Mouse (Mus musculus) bone marrow, adult 2 months (tissue): ENCODE measurements around the gene Pml. TPM values are rescaled to one million over a fixed set of nuclear protein-coding genes. Genes with fewer than 3 reads are reported as not detected.

Experiments used
- H3K27ac ChIP-seq: fragments of 200-500 bp; 2 replicates; pipeline ENCODE4 v1.5.1; 2012; ENCODE audit warnings: low read depth, mild to moderate bottlenecking, control low read depth, inconsistent platforms, low read length; ENCODE audit not compliant: control insufficient read depth, poor library complexity, insufficient read depth
- H3K4me1 ChIP-seq: fragments of 200-500 bp; 2 replicates; pipeline ENCODE4 v1.6.1; 2011; ENCODE audit warnings: low read length; ENCODE audit not compliant: control insufficient read depth, insufficient read depth
- H3K4me3 ChIP-seq: fragments of 200-500 bp; replicated peaks from 2 replicates; pipeline ENCODE3; 2011; ENCODE audit warnings: mild to moderate bottlenecking, low read depth, low read length, control low read depth; ENCODE audit not compliant: control insufficient read depth
- CTCF ChIP-seq: fragments of 200-500 bp; IDR thresholded peaks from 2 replicates; pipeline ENCODE4 v1.5.1; 2011; ENCODE audit warnings: low read length, control low read depth; ENCODE audit not compliant: control insufficient read depth, insufficient read depth
- POLR2A ChIP-seq: fragments of 200-500 bp; IDR thresholded peaks from 2 replicates; pipeline ENCODE4 v1.6.1; 2011; ENCODE audit warnings: low read depth, mild to moderate bottlenecking, control low read depth, low read length, borderline replicate concordance; ENCODE audit not compliant: control insufficient read depth
- WGBS: fragments of 180-500 bp; shearing (Covaris S2); methylation state at CpG from one replicate; pipeline ENCODE4 v1.1.7; 2018; 5-methylcytosine and 5-hydroxymethylcytosine counted together
- polyA plus RNA-seq: library from polyadenylated mRNA; stranded (reverse); fragments of >200 nt; gene quantifications from 2 replicates; pipeline ENCODE4 v1.2.4, GENCODE M21; 2011; ENCODE audit warnings: low replicate concordance; ENCODE audit not compliant: missing spikeins, insufficient read depth, insufficient read length

Pml gene
- polyA plus RNA-seq, 1 experiment, result 92.4 TPM

DNA sequence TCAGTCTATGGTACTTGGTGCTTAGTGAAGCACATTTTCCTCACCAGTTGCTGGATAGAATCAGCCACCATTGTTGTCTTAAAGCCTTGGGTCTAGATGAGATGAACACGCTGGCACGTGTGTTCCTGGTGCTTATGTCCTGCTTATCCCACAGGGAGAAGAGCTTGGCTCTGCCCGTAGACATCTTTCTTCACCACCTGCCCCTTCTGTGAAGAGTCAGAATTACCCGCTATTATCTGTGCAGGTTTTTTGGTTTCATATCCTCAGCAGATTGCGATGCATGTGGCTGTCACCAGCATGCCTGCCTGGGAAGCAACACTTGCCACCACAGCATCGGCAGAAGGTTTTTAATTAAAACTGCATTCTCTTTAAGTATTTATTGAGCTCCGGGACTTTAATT, 43.6 kb downstream of the Pml start:
- WGBS, result 86% methylated on average over 7 of the region's 7 CpGs

DNA sequence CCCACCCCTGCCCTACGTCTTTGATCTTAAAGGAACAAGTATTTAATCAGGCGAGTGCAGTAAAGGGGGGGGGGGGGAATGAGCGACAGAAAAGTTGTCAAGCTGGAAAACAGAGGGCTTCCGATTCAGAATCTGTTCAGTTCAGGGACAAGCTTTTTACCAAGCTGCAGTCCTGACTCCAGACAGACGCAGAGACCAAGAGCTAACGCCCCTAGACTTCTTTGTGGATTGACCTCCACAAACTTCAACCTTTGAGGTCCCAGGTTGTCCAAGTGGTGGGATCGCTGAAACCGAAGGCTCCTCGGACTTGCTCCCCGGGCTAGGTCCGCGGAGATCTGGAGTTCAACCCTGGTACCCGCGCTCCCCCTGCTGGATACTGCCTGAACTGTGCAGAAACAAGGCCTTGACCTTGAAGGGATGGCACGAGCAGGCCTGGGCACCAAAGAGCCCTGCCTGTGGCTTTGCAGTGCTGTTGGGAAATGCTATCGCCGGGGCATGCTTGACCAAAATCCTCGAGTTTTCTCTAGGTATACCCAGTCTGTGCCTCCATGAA, 45.1 kb downstream of the Pml start:
- 1% methylated on average over 18 of the region's 18 CpGs for whole genome bisulfite sequencing
- no peaks in the 10 kb centered on the region for H3K4me1 ChIP-seq
- TF ChIP-seq CTCF (peak; percentile 96), POLR2A (no peak)
- H3K4me3 ChIP-seq, result peak overlapping the region; percentile 65
- no peak overlapping the region for H3K27ac ChIP-seq

More for the DNA sequence above, 43.6 kb downstream of the Pml start:
- TF ChIP-seq CTCF (no peak), POLR2A (no peak)
- H3K4me3 ChIP-seq, result no peak overlapping the region
- no peaks in the 10 kb centered on the region; the same call in 1 of the 2 replicates for H3K4me1 ChIP-seq
- no peak overlapping the region for H3K27ac ChIP-seq

DNA sequence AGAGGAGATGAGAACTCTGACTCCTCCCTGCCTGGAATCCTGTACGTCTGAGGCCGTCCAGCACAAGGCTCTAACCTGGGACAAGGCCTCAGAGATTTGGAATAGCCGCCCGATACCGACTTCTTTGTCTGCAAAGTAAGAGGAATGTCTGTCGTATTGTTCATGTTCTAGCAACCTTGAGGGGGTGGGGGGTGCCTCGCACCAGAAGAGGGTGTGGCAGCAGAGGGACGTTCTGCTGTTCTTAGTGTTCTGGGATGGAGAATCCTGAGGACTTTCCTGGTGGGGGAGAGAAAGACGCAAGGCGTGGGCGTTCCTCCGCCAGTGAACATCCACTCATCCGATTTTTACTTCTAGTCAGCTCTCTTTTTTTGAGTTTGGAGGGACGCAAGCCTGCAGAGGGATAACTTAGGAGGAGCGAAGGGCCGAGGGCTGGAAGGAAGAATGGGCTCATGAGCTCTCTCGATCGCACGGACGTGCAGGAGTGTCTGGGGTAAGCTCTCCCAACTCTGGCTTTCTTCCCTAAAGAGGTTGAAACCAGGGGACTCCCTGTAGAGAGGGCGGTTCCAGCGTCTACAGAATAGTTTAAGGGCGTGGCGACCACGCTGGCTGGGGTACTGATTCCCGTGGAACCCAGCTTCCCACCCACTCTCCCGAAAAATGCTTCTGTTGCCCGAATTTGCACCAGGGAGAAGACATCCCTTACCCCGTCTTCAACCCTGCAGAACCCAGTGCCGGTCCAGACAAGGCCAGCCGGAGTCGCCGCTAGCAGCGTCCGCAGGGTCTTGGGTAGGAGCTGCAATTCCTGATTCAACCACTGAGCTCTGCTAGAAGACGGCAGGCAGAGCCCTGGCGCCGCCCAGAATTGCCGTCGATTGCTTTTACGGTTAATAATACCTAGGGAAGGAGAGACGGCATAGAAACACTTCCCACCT, 45.8 kb downstream of the Pml start, which contains the start of the genes Islr and Islr2:
Gene Islr, minus strand, starts transcription at position 791 of the 932 bp plus-strand sequence.
Gene Islr2, minus strand, starts transcription at position 804 of the 932 bp plus-strand sequence.
- peak; percentile 41; the same call in 1 of the 2 replicates for TF ChIP-seq CTCF
- TF ChIP-seq POLR2A, result no peak
- no peak within 1 kb of the TSS; the same call in 1 of the 2 replicates for H3K27ac ChIP-seq
- WGBS, result 8% methylated on average over 42 of the region's 42 CpGs

DNA sequence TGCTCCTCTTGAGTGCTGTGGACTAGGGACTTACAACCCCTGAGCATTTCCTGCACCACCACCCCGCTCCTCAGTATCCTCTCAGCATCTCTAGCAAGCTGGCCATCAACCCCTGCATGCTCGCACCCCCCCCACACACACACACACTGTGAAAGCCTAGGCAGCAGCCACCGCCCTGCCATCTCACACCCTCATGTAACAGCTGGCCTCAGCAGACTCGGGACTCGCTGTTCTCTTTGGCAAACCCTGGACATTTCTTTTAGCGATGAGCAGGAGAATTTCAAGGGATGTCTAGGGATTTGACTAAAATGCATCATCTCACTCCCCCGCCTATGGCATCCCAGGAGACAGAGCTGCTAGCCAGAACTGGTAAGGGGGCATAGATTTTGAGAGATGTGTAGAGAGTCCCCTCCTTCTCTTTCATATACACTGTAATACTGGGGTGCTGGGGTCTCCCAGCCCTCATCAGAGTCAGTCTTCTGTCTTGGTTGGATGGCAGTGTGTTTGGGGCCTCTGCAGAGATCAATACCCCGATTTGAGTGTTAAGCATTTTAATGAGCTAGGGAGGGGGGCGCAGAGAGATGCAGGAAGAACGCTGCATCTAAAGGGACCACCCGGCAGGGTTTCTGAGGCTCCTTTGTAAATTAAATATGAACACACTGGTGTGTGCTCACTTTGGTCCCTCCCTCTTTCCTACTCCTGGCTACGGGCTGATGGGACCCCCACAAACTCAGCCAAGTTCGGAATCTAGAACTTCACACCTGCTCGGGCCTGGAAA, 46.7 kb downstream of the Pml start:
- TF ChIP-seq POLR2A, result no peak
- TF ChIP-seq CTCF, result no peak
- 12% methylated on average over 14 of the region's 14 CpGs for WGBS
- no peak overlapping the region for H3K27ac ChIP-seq
- H3K4me1 ChIP-seq, result no peaks in the 10 kb centered on the region
- no peak overlapping the region for H3K4me3 ChIP-seq

More for the DNA sequence above, 45.8 kb downstream of the Pml start, which contains the start of the genes Islr and Islr2:
- Histone ChIP-seq H3K4me3 (peak within 1 kb of the TSS; percentile 65), H3K4me1 (no peaks in the 10 kb centered on the region)

DNA sequence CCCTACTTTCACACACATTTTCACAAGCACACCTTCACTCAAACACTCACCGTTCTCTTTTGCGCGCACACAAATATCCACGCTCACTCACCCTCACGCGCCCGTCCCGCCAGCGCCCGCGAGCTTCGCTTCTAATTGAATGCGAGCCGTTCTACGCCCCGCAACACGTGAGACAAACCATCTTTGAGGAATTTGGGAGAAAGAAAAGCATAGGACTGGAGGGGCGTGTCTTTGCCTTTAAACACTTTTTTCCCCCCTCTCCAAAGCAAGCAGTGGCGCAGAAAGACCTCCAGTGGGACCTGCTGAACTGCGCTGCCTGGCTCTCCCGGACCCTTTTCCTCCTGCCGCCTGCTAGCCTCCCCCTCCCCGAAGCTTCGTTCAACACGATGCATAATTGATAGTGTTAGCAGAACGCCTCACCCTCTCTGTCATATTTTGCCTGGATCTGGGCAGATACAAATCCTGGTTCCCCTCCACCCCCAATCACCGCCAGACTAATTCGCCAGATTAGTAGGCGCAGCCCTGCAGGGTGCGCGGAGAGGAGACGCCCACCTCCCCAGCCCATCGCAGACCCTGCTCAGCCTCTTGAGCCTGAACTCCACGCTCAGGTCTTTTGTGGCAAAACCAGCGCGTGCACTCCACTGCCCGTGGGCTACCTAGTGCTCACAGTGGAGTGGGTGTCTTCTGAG, 47.6 kb downstream of the Pml start:
- no peak overlapping the region for H3K27ac ChIP-seq
- H3K4me1 ChIP-seq, result no peaks in the 10 kb centered on the region
- no peak overlapping the region for H3K4me3 ChIP-seq
- TF ChIP-seq POLR2A (no peak), CTCF (no peak)
- 10% methylated on average over 37 of the region's 37 CpGs for WGBS

DNA sequence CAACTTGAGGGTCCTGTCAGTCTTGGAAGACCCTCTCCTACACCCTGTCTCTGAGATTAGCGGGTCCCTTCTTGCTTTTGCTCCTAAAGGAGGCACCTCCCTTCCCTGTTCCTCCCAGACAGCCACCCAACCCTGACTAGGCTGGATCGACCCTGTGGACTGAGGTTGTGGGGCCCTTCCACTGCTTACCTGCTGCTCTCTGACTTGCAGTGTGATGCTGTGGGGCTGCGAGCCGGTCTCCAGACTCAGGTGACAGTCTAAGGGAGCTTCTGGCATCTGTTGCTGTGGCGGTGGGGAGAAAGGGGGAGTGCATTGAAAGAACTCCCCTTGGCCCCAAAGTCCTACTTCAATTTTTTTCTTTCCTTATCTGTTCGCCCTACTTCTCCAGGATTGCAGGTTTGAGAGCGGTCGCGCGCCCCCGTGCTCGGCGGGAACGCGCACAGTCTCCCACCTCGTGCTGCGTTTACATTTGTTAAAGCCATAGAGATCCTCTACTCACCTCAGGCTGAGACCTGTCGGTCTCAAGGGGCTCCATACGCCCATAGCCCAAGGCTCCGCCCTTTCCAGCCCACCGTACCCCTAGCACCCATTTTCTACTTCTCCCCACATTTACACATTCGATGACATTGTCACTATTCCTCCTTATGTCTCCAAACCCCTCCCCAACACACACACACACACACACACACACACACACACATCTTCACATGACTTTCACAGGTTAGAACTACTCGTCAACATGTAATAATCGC, 48.3 kb downstream of the Pml start:
- 7% methylated on average over 24 of the region's 24 CpGs for WGBS
- no peak for TF ChIP-seq POLR2A
- no peak for TF ChIP-seq CTCF
- Histone ChIP-seq H3K4me1 (no peaks in the 10 kb centered on the region), H3K4me3 (no peak overlapping the region), H3K27ac (no peak overlapping the region)
